Mouse (Mus musculus) heart, postnatal 0 days (tissue): ENCODE data around the gene Lmf1. TPM values are rescaled to one million over a fixed set of nuclear protein-coding genes. Genes with fewer than 3 reads are reported as not detected.

Experiments used
- ATAC-seq: fragments of 200-750 bp; cut with Nextera tagmentation; 2 replicates; pipeline ENCODE4 v1.8.0; 2017; ENCODE audit warnings: low read depth, moderate number of reproducible peaks, moderate library complexity; ENCODE audit not compliant: insufficient read depth
- DNase-seq: peaks from one replicate; pipeline ENCODE4 v3.0.0-alpha.2; 2016; ENCODE audit warnings: low spot score
- H3K27ac ChIP-seq: fragments of 300-500 bp; sonication (generic); 2 replicates; pipeline ENCODE4 v1.5.1; 2014; ENCODE audit warnings: low read depth, mild to moderate bottlenecking
- H3K27me3 ChIP-seq: fragments of 300-500 bp; sonication (generic); 2 replicates; pipeline ENCODE4 v1.6.1; 2014; ENCODE audit warnings: low read length, mixed read lengths; ENCODE audit not compliant: control insufficient read depth, insufficient read depth
- H3K36me3 ChIP-seq: fragments of 300-500 bp; sonication (generic); replicated peaks from 2 replicates; pipeline ENCODE4 v1.6.1; 2014; ENCODE audit warnings: low read length, mixed read lengths; ENCODE audit not compliant: control insufficient read depth, insufficient read depth
- H3K4me1 ChIP-seq: fragments of 300-500 bp; sonication (generic); 2 replicates; pipeline ENCODE4 v1.6.1; 2014; ENCODE audit warnings: antibody characterized with exemption; ENCODE audit not compliant: control insufficient read depth, insufficient read depth
- H3K4me2 ChIP-seq: fragments of 300-500 bp; sonication (generic); 2 replicates; pipeline ENCODE4 v1.6.1; 2014; ENCODE audit warnings: low read depth, mild to moderate bottlenecking, low read length, moderate library complexity
- H3K4me3 ChIP-seq: fragments of 300-500 bp; sonication (generic); 2 replicates; pipeline ENCODE4 v1.5.1; 2014; ENCODE audit warnings: low read depth, low read length
- H3K9ac ChIP-seq: fragments of 300-500 bp; sonication (generic); replicated peaks from 2 replicates; pipeline ENCODE4 v1.6.1; 2014; ENCODE audit warnings: low read depth, low read length, mixed read lengths
- H3K9me3 ChIP-seq: fragments of 300-500 bp; sonication (generic); replicated peaks from 2 replicates; pipeline ENCODE4 v1.6.1; 2016; ENCODE audit warnings: low read length; ENCODE audit not compliant: control insufficient read depth
- CTCF ChIP-seq: IDR thresholded peaks from 2 replicates; pipeline ENCODE4 v1.5.1; 2016; ENCODE audit warnings: antibody characterized with exemption, control low read depth, low read depth
- EP300 ChIP-seq: IDR thresholded peaks from 2 replicates; pipeline ENCODE4 v1.6.1; 2016; ENCODE audit warnings: antibody characterized with exemption, low read depth
- WGBS: fragments of 180-500 bp; shearing (Covaris S2); extraction: QIAGEN DNeasy Blood & Tissue Kit; methylation state at CpG from one replicate; pipeline ENCODE4 v1.1.7; 2014; 5-methylcytosine and 5-hydroxymethylcytosine counted together
- polyA plus RNA-seq: library from polyadenylated mRNA; unstranded; fragments of >200 nt; fragmentation: Nextera tagmentation; extraction: Ambion mirVana; gene quantifications from 2 replicates; pipeline ENCODE4 v1.2.1, GENCODE M21; 2015
- total RNA-seq: library from RNA; depleted of rRNA; stranded (reverse); fragments of >200 nt; gene quantifications from 2 replicates; pipeline ENCODE4 v1.2.3, GENCODE M21; 2014; ENCODE audit warnings: low replicate concordance

Lmf1 gene
- total and polyA plus RNA-seq, 2 experiments from 2014 or later, result 30.6 to 44.9 TPM

- H3K9me3 ChIP-seq, result no peaks in the 10 kb centered on the region
- no peak for TF ChIP-seq EP300
- TF ChIP-seq CTCF, result no peak
- 0 out of 2 replicates have a peak, but pooled peaks cover 5% of the 10 kb centered on the region for H3K4me1 ChIP-seq
- H3K36me3 ChIP-seq, result peaks cover 27% of the 10 kb centered on the region
- no peaks in the 10 kb centered on the region for H3K27me3 ChIP-seq
- H3K9ac ChIP-seq, result no peak overlapping the region
- H3K27ac ChIP-seq, result no peak overlapping the region
- no peak for DNase-seq
- no peak for ATAC-seq
- H3K4me2 ChIP-seq, result no peak overlapping the region
- H3K4me3 ChIP-seq, result no peak overlapping the region
- WGBS, result 69% methylated on average over 3 of the region's 3 CpGs
These were observed 30.6 kb downstream of the Lmf1 start for GRCm38 (mm10) chr17:25609506-25609828.

- peak; percentile 47 for DNase-seq
- no peaks in the 10 kb centered on the region for H3K9me3 ChIP-seq
- H3K27ac ChIP-seq, result no peak overlapping the region
- H3K9ac ChIP-seq, result no peak overlapping the region
- no peak for TF ChIP-seq EP300
- no peak for TF ChIP-seq CTCF
- no peak overlapping the region for H3K4me2 ChIP-seq
- 0 out of 2 replicates have a peak, but pooled peaks cover 5% of the 10 kb centered on the region for H3K4me1 ChIP-seq
- H3K36me3 ChIP-seq, result peaks cover 27% of the 10 kb centered on the region
- peak; percentile 57 for ATAC-seq
- H3K27me3 ChIP-seq, result no peaks in the 10 kb centered on the region
- 21% methylated on average over 9 of the region's 9 CpGs for WGBS
- H3K4me3 ChIP-seq, result no peak overlapping the region
These were observed 31.3 kb downstream of the Lmf1 start for GRCm38 (mm10) chr17:25610151-25610550.

- Histone ChIP-seq H3K27me3 (no peaks in the 10 kb centered on the region), H3K27ac (no peak overlapping the region), H3K4me3 (no peak overlapping the region), H3K9me3 (no peaks in the 10 kb centered on the region), H3K4me1 (0 out of 2 replicates have a peak, but pooled peaks cover 5% of the 10 kb centered on the region), H3K9ac (no peak overlapping the region), H3K4me2 (no peak overlapping the region), H3K36me3 (peaks cover 39% of the 10 kb centered on the region)
- no peak for TF ChIP-seq CTCF
- no peak for TF ChIP-seq EP300
- ATAC-seq, result no peak
- 85% methylated on average over 9 of the region's 9 CpGs for WGBS
- DNase-seq, result no peak
These were observed 33.7 kb downstream of the Lmf1 start for GRCm38 (mm10) chr17:25612537-25612936.

- ATAC-seq, result no peak
- Histone ChIP-seq H3K9ac (no peak overlapping the region), H3K4me3 (no peak overlapping the region), H3K27me3 (no peaks in the 10 kb centered on the region), H3K4me1 (peaks cover 5% of the 10 kb centered on the region; the same call in 1 of the 2 replicates), H3K36me3 (peaks cover 35% of the 10 kb centered on the region), H3K27ac (no peak overlapping the region), H3K9me3 (no peaks in the 10 kb centered on the region), H3K4me2 (no peak overlapping the region)
- TF ChIP-seq EP300 (no peak), CTCF (no peak)
- WGBS, result 92% methylated on average over 6 of the region's 6 CpGs
- DNase-seq, result no peak
These were observed 34.4 kb downstream of the Lmf1 start for GRCm38 (mm10) chr17:25613323-25613722.

- Histone ChIP-seq H3K4me1 (peaks cover 10% of the 10 kb centered on the region; the same call in 1 of the 2 replicates), H3K4me2 (no peak overlapping the region), H3K27me3 (no peaks in the 10 kb centered on the region), H3K9ac (no peak overlapping the region), H3K4me3 (no peak overlapping the region), H3K27ac (no peak overlapping the region), H3K36me3 (peaks cover 32% of the 10 kb centered on the region), H3K9me3 (no peaks in the 10 kb centered on the region)
- TF ChIP-seq EP300 (no peak), CTCF (no peak)
- ATAC-seq, result no peak
- no peak for DNase-seq
- WGBS, result 87% methylated on average over 10 of the region's 10 CpGs
These were observed 36.0 kb downstream of the Lmf1 start for GRCm38 (mm10) chr17:25614723-25615510.
